Mouse (Mus musculus) kidney, adult 2 months (tissue): ENCODE results near the gene Gria3.

Experiments used
- CTCF ChIP-seq: fragments of 200-500 bp; conservative IDR thresholded peaks from 2 replicates; pipeline ENCODE4 v1.5.1; 2011; ENCODE audit warnings: low read depth, mild to moderate bottlenecking, control low read depth, low read length, moderate library complexity, mixed read lengths; ENCODE audit not compliant: insufficient read depth, insufficient read length
- POLR2A ChIP-seq: fragments of 200-500 bp; IDR thresholded peaks from one replicate; pipeline ENCODE4 v1.6.1; 2011; ENCODE audit warnings: low read depth, low read length, control low read depth

DNA sequence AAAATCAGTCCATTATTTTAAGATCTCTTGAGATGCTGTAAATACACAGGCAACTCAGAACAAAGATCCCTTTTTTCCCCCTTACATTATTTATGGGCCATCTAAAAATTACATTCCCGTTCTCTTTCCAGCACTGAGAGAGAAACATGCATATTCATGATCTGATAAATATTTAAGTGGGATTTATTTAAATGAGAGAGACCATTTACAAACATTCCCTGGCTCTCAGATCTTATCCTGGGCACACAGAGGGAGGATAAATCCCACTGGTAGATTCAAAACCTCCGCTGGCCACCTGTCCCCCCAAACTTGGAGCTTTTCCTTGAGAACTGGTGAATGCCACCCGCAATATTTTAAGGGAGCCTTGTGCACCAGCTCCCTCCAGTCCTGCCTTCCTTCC lies 104.7 kb downstream of the Gria3 start:
- TF ChIP-seq CTCF (no peak), POLR2A (no peak)
